Mouse (Mus musculus) heart, postnatal 0 days (tissue): ENCODE data around the gene Fam227a.

ENCODE experiments used
- CTCF ChIP-seq: IDR thresholded peaks from 2 replicates; pipeline ENCODE4 v1.5.1; 2016; ENCODE audit warnings: antibody characterized with exemption, control low read depth, low read depth
- EP300 ChIP-seq: IDR thresholded peaks from 2 replicates; pipeline ENCODE4 v1.6.1; 2016; ENCODE audit warnings: antibody characterized with exemption, low read depth

GRCm38 (mm10) chr15:79658531-79659375 lies at the start of gene Fam227a, which contains the start of gene Cby1:
- TF ChIP-seq CTCF (no peak), EP300 (no peak)
